Mouse (Mus musculus) ZHBTc4 (cell line): ENCODE measurements around the gene Zfp143.
"Not testable (repeated sequence)": the region's sequence is repeated elsewhere in the genome, so short reads cannot be mapped to it uniquely, and the experiment has no call there.

Experiments used
- DNase-seq: peaks from one replicate; pipeline ENCODE4 v3.0.0-alpha.2; 2011; ENCODE audit warnings: low read depth, low spot score

The Zfp143 gene

DNA sequence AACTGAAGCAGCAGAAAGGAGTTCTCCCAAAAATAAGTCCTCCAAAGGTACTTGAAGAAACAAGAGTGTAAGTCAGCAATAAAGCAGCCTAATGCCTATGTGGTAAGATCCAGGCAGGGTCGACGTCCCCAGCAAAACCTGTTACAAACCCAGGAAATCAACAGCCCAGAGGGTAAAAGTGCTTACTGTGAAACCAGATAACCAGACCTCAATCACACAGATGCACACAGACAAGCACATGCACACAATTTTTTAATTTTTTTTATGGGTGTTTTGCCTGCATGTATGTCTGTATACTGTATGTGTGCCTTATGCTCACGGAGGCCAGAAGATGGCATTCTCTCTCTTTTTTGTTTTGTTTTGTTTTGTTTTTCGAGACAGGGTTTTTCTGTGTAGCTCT lies 35.3 kb downstream of the Zfp143 start:
- no peak for DNase-seq

GRCm38 (mm10) chr7:110097106-110097793 lies 36.2 kb downstream of the Zfp143 start:
- peak; percentile 67 for DNase-seq

- DNase-seq: no peak
Measured at GRCm38 (mm10) chr7:110100854-110101253, 39.8 kb downstream of the Zfp143 start.

GRCm38 (mm10) chr7:110101266-110101665 lies 40.2 kb downstream of the Zfp143 start:
- DNase-seq: no peak

DNA sequence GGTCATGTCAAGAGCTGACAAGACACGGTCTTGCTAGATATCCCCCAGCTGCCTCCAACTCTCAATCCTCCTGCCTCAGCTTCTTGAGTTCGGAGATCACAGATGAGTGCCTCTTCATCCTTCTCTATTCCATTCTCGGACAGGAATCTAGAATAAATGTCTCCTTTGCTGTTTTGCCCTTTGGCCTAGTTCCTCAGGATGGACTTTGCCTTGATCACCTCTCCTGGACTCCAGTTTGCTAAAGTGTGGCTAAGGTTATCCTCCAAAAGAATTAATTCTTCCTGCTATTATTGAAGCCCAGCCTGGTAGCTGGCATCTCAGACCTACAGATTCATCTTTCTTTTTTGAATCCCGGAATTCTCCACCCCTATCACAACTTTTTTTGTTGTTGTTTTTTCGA lies 44.0 kb downstream of the Zfp143 start:
- DNase-seq: no peak

DNA sequence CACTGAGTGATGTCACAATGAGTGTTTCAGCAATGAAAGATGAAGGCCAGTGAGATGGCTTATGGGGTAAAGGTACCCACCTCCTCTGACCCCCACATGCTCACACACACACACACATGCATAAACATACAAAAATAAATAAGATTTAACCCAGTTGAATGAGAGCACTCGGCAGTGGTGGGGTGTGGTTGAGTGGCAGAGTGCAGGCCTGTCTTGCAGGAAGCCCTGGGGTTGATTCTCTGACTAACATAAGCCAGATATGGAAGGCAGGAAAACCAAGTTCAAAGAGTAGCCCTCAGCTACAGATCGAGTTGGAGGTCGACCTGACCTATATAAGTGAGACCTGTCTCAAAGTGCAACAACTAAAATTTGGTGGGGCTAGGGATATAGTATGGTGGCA lies 45.6 kb downstream of the Zfp143 start:
- DNase-seq: no peak

DNA sequence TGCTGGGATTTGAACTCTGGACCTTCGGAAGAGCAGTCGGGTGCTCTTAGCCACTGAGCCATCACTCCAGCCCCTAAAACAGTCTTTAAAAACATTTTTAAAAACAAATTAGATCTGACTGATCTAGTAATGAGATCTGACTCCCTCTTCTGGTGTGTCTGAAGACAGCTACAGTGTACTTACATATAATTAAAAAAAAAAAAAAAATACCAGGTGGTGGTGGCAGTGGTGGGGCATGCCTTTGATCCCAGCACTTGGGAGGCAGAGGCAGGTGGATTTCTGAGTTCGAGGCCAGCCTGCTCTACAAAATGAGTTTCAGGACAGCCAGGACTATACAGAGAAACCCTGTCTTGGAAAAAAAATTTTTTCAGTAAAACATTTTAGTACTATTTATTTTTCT lies 47.5 kb downstream of the Zfp143 start:
- not testable (repeated sequence) for DNase-seq

- DNase-seq: peak; percentile 67
Measured at GRCm38 (mm10) chr7:110108967-110109610, 48.1 kb downstream of the Zfp143 start.

GRCm38 (mm10) chr7:110110061-110110656 lies 49.1 kb downstream of the Zfp143 start:
- DNase-seq: no peak

GRCm38 (mm10) chr7:110114699-110115098 lies 53.7 kb downstream of the Zfp143 start:
- DNase-seq: no peak

GRCm38 (mm10) chr7:110116731-110117291 lies 55.8 kb downstream of the Zfp143 start:
- peak; percentile 91 for DNase-seq

DNA sequence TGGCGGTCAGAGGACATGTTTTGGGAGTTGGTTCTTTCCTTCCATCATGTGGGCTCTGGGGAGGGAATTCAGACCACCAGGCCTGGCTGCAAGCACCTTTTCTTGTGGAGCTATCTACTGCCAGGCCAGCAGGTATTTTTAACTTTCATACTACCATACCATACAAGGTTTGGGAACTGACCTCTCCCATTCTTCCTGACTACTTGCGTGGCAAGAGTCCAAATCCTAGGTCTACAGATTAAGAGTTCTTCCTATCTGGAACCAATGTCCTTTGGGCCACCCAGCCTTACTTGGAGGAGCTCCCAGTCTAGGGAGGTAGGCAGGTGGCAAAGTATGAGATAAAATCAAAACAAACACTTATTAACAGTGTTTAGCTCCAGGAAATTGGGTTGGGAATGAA lies 57.4 kb downstream of the Zfp143 start:
- no peak for DNase-seq

- DNase-seq: no peak
Measured at GRCm38 (mm10) chr7:110120157-110120784, 59.3 kb downstream of the Zfp143 start.

DNA sequence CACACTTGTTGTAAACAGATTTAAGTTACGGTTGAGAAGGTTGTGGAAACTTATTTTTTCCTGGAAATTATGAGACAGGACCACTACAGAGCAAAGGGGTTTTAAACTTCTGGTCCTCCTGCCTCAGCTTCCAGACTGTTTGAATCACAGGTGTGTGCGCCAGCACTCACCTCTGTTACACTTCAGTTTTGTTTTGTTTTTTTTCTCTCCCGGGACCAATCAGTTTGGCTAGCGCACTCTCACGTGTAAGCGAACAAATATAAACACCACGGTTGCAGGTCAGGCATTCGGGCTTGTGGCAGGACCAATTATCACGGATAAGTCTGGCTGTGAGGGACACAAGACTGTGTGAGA lies 60.1 kb downstream of the Zfp143 start:
- no peak for DNase-seq

GRCm38 (mm10) chr7:110121516-110122288 lies 60.7 kb downstream of the Zfp143 start, which contains the start of gene Wee1:
TSS of gene Wee1 (plus strand) at chr7:110122046.
- DNase-seq: peak; percentile 99

GRCm38 (mm10) chr7:110122289-110122564 lies 61.2 kb downstream of the Zfp143 start:
- DNase-seq: no peak

- peak; percentile 81 for DNase-seq
Measured at GRCm38 (mm10) chr7:110122565-110123422, 61.8 kb downstream of the Zfp143 start.

DNA sequence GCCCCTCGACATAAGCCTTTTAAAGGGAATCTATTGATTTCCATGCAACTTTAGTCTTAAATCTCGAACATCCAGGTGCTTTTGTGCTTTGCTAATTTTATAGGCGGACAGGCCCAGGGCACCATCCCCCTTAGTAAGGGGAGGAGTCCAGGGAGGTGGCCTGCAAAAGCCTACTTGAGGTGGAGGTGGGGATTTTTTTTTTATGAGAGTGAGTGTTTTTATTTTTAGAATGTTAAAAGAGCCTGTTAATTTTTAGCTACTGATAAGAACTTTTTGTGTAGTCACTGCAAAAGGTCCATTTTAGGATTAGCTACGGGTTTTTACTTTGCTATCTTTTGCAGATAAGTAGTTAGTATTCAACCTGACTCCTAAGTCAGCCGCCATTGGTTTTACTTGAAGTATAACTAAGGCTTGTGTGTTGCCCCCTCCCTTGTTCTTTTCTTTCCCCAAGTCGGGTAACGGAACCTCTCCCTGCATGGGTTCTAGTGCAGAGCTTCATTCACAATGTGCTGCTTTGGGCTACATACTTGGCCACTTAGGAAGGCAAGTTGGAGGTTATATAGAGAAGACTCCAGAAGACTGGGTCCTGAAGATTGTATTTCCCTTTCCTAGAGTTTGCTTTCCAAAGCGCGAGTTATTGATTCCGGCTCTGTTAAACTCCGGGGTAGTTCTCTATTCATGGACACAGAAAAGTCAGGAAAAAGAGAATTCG lies 63.0 kb downstream of the Zfp143 start:
- peak; percentile 48 for DNase-seq

DNA sequence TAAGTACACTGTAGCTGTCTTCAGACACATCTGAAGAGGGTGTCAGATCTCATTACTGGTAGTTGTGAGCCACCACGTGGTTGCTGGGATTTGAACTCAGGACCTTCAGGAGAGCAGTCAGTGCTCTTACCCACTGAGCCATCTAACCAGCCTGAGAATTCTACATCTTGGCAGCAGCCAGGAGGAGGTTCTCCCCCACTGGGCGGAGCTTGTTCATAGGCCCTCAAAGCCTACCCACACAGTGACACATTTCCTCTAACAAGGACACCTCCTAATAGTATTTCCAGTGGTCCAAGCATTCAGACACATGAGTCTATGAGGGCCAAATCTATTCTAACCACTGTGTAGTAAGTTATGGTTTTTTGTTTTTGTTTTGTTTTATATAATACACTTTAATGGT lies 67.5 kb downstream of the Zfp143 start:
- peak; percentile 17 for DNase-seq

GRCm38 (mm10) chr7:110132272-110132671 lies 71.3 kb downstream of the Zfp143 start:
- DNase-seq: peak; percentile 24
